Mouse (Mus musculus) E14TG2a.4 (cell line): ENCODE measurements around the gene Pfkm.

Experiments used
- CTCF ChIP-seq: conservative IDR thresholded peaks from 2 replicates; pipeline ENCODE4 v1.5.1; 2014; ENCODE audit warnings: low read length
- NANOG ChIP-seq: IDR thresholded peaks from 2 replicates; pipeline ENCODE4 v1.6.1; 2014; ENCODE audit warnings: borderline replicate concordance, low read length, mixed read lengths
- POU5F1 ChIP-seq: IDR thresholded peaks from 2 replicates; pipeline ENCODE4 v1.6.1; 2014; ENCODE audit warnings: low read length, borderline replicate concordance

- no peak for TF ChIP-seq CTCF
- TF ChIP-seq NANOG = no peak
- TF ChIP-seq POU5F1 = no peak
Measured at GRCm38 (mm10) chr15:98107703-98108296, 15.4 kb downstream of the Pfkm start.
